Mouse (Mus musculus) liver, postnatal 0 days (tissue): ENCODE results near the gene Pagr1b.

ENCODE experiments used
- CTCF ChIP-seq: sonication (generic); IDR thresholded peaks from 2 replicates; pipeline ENCODE4 v1.5.1; 2016; ENCODE audit warnings: antibody characterized with exemption, low read depth
- EP300 ChIP-seq: IDR thresholded peaks from 2 replicates; pipeline ENCODE4 v1.6.1; 2016; ENCODE audit warnings: antibody characterized with exemption, low read depth, mild to moderate bottlenecking

DNA sequence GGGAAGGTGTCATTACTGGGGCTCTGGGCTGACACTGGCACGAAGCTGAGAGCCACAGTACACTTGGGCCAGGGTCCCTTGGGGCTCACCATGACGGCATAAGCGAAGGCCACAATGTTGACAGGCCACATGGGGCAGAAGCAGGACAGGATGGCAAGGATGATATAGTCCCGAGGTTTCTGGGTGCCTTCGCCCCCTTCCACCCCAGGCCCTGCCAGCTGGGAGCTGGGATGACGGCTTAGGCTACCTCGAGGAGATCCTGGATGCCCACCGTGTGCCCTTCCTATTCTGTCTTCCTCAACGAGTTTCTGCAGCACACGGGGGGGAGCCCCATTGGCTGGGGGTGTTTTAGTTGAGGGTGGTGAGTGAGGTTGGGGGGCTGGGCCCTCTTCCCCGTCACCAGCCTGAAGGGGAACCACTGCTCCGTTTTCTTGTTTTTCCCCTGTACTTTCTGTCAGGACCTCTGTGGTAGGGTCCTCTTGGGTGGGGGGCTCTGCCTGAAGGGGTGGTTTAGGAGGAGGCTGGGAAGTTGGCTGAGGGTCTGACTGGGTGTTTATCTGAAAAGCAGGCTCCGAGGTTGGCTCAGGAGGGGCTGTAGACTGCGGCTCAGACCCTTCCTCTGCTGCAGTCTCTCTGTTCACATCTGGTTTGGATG is 3.1 kb upstream of the Pagr1b start:
- no peak for TF ChIP-seq EP300
- TF ChIP-seq CTCF, result no peak
